Mouse (Mus musculus): ENCODE measurements around the gene Serbp1.

- TF ChIP-seq CTCF (IDR thresholded peaks at IDR 0.05) (no peak), EP300 (IDR thresholded peaks at IDR 0.05; ENCODE audit: insufficient read depth, low read depth, low read length) (no peak)
These were observed 2.3 kb upstream of the Serbp1 start for GRCm38 (mm10) chr6:67235649-67236048.

Data from heart, adult 2 months (tissue).